Mouse (Mus musculus): ENCODE data around the gene Bmf. TPM values are rescaled to one million over a fixed set of nuclear protein-coding genes. Genes with fewer than 3 reads are reported as not detected.
A peak's percentile ranks its signal among the peaks of the same experiment; 100 is the strongest.

The Bmf gene
- total RNA-seq (2014; rRNA removed) (10.9 and 17.0 TPM in 2 replicates), polyA plus RNA-seq (2012; rRNA removed) (3.9 and 5.7 TPM in 2 replicates)

GRCm38 (mm10) chr2:118549507-118550473, at the start of gene Bmf:
Gene Bmf (minus strand): TSS chr2:118549687.
- peak within 1 kb of the TSS; percentile 83 for H3K9ac ChIP-seq (ENCODE audit: low read depth, low read length)
- under 1% methylated on average over 45 of the region's 45 CpGs for WGBS
- DNase-seq (ENCODE audit: extremely low read depth, low read depth, low spot score) = peak; percentile 93

GRCm38 (mm10) chr2:118599087-118599486, 49.6 kb upstream of the Bmf start:
- Histone ChIP-seq H3K27me3 (ENCODE audit: control insufficient read depth, insufficient read depth, low read length) (no peaks in the 10 kb centered on the region), H3K36me3 (ENCODE audit: control insufficient read depth, insufficient read depth, low read length) (no peaks in the 10 kb centered on the region), H3K4me3 (ENCODE audit: insufficient read depth, low read depth, low read length) (no peak overlapping the region), H3K4me1 (ENCODE audit: control insufficient read depth, insufficient read depth, low read length) (peaks cover 3% of the 10 kb centered on the region; the same call in 1 of the 2 replicates), H3K27ac (replicated peaks; ENCODE audit: insufficient read depth, low read depth, low read length) (no peak overlapping the region), H3K79me2 (ENCODE audit: control insufficient read depth, insufficient read depth, low read length) (no peaks in the 10 kb centered on the region), H3K9ac (ENCODE audit: low read depth, low read length) (no peak overlapping the region)
- WGBS = 30% methylated on average over 5 of the region's 5 CpGs
- no peak for DNase-seq (ENCODE audit: extremely low read depth, low read depth, low spot score)
- no peak for TF ChIP-seq POLR2A (IDR thresholded peaks at IDR 0.05; ENCODE audit: extremely low read depth, insufficient read depth, low read length)
- TF ChIP-seq CTCF (IDR thresholded peaks at IDR 0.05; ENCODE audit: low read depth, low read length) = no peak

More at GRCm38 (mm10) chr2:118549507-118550473, at the start of gene Bmf:
- H3K4me3 ChIP-seq (ENCODE audit: insufficient read depth, low read depth, low read length) = peak within 1 kb of the TSS; percentile 67
- H3K4me1 ChIP-seq (ENCODE audit: control insufficient read depth, insufficient read depth, low read length) = peaks cover 31% of the 10 kb centered on the region
- TF ChIP-seq CTCF (IDR thresholded peaks at IDR 0.05; ENCODE audit: low read depth, low read length) = no peak
- peak; percentile 85 for TF ChIP-seq POLR2A (IDR thresholded peaks at IDR 0.05; ENCODE audit: extremely low read depth, insufficient read depth, low read length)
- H3K79me2 ChIP-seq (ENCODE audit: control insufficient read depth, insufficient read depth, low read length) = no peaks in the 10 kb centered on the region
- peak within 1 kb of the TSS; percentile 59 for H3K27ac ChIP-seq (replicated peaks; ENCODE audit: insufficient read depth, low read depth, low read length)
- no peaks in the 10 kb centered on the region for H3K27me3 ChIP-seq (ENCODE audit: control insufficient read depth, insufficient read depth, low read length)
- H3K36me3 ChIP-seq (ENCODE audit: control insufficient read depth, insufficient read depth, low read length) = no peaks in the 10 kb centered on the region

GRCm38 (mm10) chr2:118597673-118598568, 48.4 kb upstream of the Bmf start, which contains the start of gene Bub1b:
Gene Bub1b (plus strand): TSS chr2:118598211.
- Histone ChIP-seq H3K9ac (ENCODE audit: low read depth, low read length) (peak within 1 kb of the TSS; percentile 28), H3K36me3 (ENCODE audit: control insufficient read depth, insufficient read depth, low read length) (no peaks in the 10 kb centered on the region), H3K79me2 (ENCODE audit: control insufficient read depth, insufficient read depth, low read length) (no peaks in the 10 kb centered on the region), H3K27me3 (ENCODE audit: control insufficient read depth, insufficient read depth, low read length) (no peaks in the 10 kb centered on the region), H3K4me1 (ENCODE audit: control insufficient read depth, insufficient read depth, low read length) (no peaks in the 10 kb centered on the region), H3K27ac (replicated peaks; ENCODE audit: insufficient read depth, low read depth, low read length) (no peak within 1 kb of the TSS), H3K4me3 (ENCODE audit: insufficient read depth, low read depth, low read length) (peak within 1 kb of the TSS; percentile 57)
- whole genome bisulfite sequencing = 6% methylated on average over 41 of the region's 41 CpGs
- peak; percentile 87 for DNase-seq (ENCODE audit: extremely low read depth, low read depth, low spot score)
- no peak for TF ChIP-seq CTCF (IDR thresholded peaks at IDR 0.05; ENCODE audit: low read depth, low read length)
- TF ChIP-seq POLR2A (IDR thresholded peaks at IDR 0.05; ENCODE audit: extremely low read depth, insufficient read depth, low read length) = no peak

- no peak overlapping the region for H3K4me3 ChIP-seq (ENCODE audit: insufficient read depth, low read depth, low read length)
- no peak overlapping the region for H3K27ac ChIP-seq (replicated peaks; ENCODE audit: insufficient read depth, low read depth, low read length)
- no peaks in the 10 kb centered on the region for H3K36me3 ChIP-seq (ENCODE audit: control insufficient read depth, insufficient read depth, low read length)
- H3K9ac ChIP-seq (ENCODE audit: low read depth, low read length) = no peak overlapping the region
- 81% methylated on average over 4 of the region's 4 CpGs for WGBS
- H3K79me2 ChIP-seq (ENCODE audit: control insufficient read depth, insufficient read depth, low read length) = no peaks in the 10 kb centered on the region
- TF ChIP-seq POLR2A (IDR thresholded peaks at IDR 0.05; ENCODE audit: extremely low read depth, insufficient read depth, low read length) = no peak
- no peak for TF ChIP-seq CTCF (IDR thresholded peaks at IDR 0.05; ENCODE audit: low read depth, low read length)
- no peak for DNase-seq (ENCODE audit: extremely low read depth, low read depth, low spot score)
- no peaks in the 10 kb centered on the region for H3K4me1 ChIP-seq (ENCODE audit: control insufficient read depth, insufficient read depth, low read length)
- no peaks in the 10 kb centered on the region for H3K27me3 ChIP-seq (ENCODE audit: control insufficient read depth, insufficient read depth, low read length)
Measured at GRCm38 (mm10) chr2:118591083-118591482, 41.6 kb upstream of the Bmf start.

- TF ChIP-seq CTCF (IDR thresholded peaks at IDR 0.05; ENCODE audit: low read depth, low read length) (no peak), POLR2A (IDR thresholded peaks at IDR 0.05; ENCODE audit: extremely low read depth, insufficient read depth, low read length) (no peak)
- WGBS = 80% methylated on average over 3 of the region's 3 CpGs
- no peak overlapping the region for H3K4me3 ChIP-seq (ENCODE audit: insufficient read depth, low read depth, low read length)
Measured at GRCm38 (mm10) chr2:118587686-118588085, 38.2 kb upstream of the Bmf start.

More at GRCm38 (mm10) chr2:118587686-118588085, 38.2 kb upstream of the Bmf start:
- no peaks in the 10 kb centered on the region for H3K79me2 ChIP-seq (ENCODE audit: control insufficient read depth, insufficient read depth, low read length)
- H3K27ac ChIP-seq (replicated peaks; ENCODE audit: insufficient read depth, low read depth, low read length) = no peak overlapping the region
- H3K9ac ChIP-seq (ENCODE audit: low read depth, low read length) = no peak overlapping the region
- DNase-seq (ENCODE audit: extremely low read depth, low read depth, low spot score) = no peak
- no peaks in the 10 kb centered on the region for H3K27me3 ChIP-seq (ENCODE audit: control insufficient read depth, insufficient read depth, low read length)
- no peaks in the 10 kb centered on the region for H3K4me1 ChIP-seq (ENCODE audit: control insufficient read depth, insufficient read depth, low read length)
- H3K36me3 ChIP-seq (ENCODE audit: control insufficient read depth, insufficient read depth, low read length) = no peaks in the 10 kb centered on the region
